Mouse (Mus musculus) spleen, adult 2 months (tissue): ENCODE data around the gene Wasl.

ENCODE experiments used
- CTCF ChIP-seq: fragments of 200-500 bp; IDR thresholded peaks from 2 replicates; pipeline ENCODE4 v1.5.1; 2011; ENCODE audit warnings: mild to moderate bottlenecking, inconsistent platforms; ENCODE audit not compliant: insufficient read depth, insufficient read length, insufficient replicate concordance; ENCODE audit errors: extremely low read depth
- POLR2A ChIP-seq: fragments of 200-500 bp; IDR thresholded peaks from 2 replicates; pipeline ENCODE4 v1.6.1; 2011; ENCODE audit warnings: low read depth, low read length, inconsistent platforms

- TF ChIP-seq POLR2A (no peak), CTCF (no peak)
Measured at GRCm38 (mm10) chr6:24605631-24606030, 59.2 kb downstream of the Wasl start.
